Mouse (Mus musculus) liver, postnatal 0 days (tissue): ENCODE data around the gene Upf2.

Experiments
- CTCF ChIP-seq: sonication (generic); IDR thresholded peaks from 2 replicates; pipeline ENCODE4 v1.5.1; 2016; ENCODE audit warnings: antibody characterized with exemption, low read depth
- EP300 ChIP-seq: IDR thresholded peaks from 2 replicates; pipeline ENCODE4 v1.6.1; 2016; ENCODE audit warnings: antibody characterized with exemption, low read depth, mild to moderate bottlenecking

- peak; percentile 58; the same call in 1 of the 2 replicates for TF ChIP-seq EP300
- TF ChIP-seq CTCF, result no peak
These were observed 120.5 kb downstream of the Upf2 start for GRCm38 (mm10) chr2:6071598-6072440.
